Mouse (Mus musculus): ENCODE data around the gene Exog.

DNA sequence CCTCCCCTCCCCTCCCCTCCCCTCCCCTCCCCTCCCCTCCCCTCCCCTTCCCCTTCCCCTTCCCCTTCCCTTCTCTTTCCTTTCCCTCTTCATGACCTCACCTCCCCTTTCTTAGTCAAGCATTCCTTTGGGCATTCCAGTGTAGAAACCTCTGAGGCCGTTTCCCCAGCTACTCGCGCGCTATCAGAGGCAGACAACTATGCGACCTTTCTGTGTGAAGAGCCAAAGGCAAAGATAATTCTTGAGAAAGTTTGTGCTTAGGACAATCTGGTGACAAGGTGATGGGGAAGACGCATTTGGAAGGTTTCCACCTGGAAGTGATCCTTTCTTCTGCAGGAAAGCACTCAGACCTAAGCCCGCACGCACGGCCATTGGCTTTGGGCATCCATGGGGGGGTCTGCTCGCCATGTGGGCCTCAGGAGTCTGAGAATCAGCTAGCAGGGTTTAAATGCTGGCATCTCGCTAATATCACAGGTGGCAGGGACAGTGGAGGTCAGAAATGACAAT, 27.7 kb downstream of the Exog start:
- TF ChIP-seq POLR2A (IDR thresholded peaks at IDR 0.05; ENCODE audit: low read depth, low read length) (no peak), CTCF (IDR thresholded peaks at IDR 0.05; ENCODE audit: borderline replicate concordance, insufficient read depth, low read length) (no peak)

Measured in embryonic fibroblast, embryonic 13.5 days (primary cell).